Mouse (Mus musculus): ENCODE data around the gene Kif26b. TPM values are rescaled to one million over a fixed set of nuclear protein-coding genes. Genes with fewer than 3 reads are reported as not detected.

The Kif26b gene
- polyA plus RNA-seq, 1 experiment from 2014 or later: 10.0 TPM

- no peak overlapping the region for H3K9ac ChIP-seq
- no peaks in the 10 kb centered on the region for H3K27me3 ChIP-seq (replicated peaks)
- no peak overlapping the region for H3K27ac ChIP-seq
- ATAC-seq (replicated peaks): no peak
- H3K36me3 ChIP-seq (replicated peaks): no peaks in the 10 kb centered on the region
- no peaks in the 10 kb centered on the region for H3K9me3 ChIP-seq
- no peak overlapping the region for H3K4me2 ChIP-seq
- WGBS: 61% methylated on average over 4 of the region's 4 CpGs
- H3K4me1 ChIP-seq: peaks cover 13% of the 10 kb centered on the region
- H3K4me3 ChIP-seq: no peak overlapping the region
These were observed 300.5 kb downstream of the Kif26b start for GRCm38 (mm10) chr1:178829456-178829855.

GRCm38 (mm10) chr1:178832571-178832970 lies 303.6 kb downstream of the Kif26b start:
- H3K9ac ChIP-seq: no peak overlapping the region
- 77% methylated on average over 6 of the region's 6 CpGs for WGBS

GRCm38 (mm10) chr1:178835805-178836204 lies 306.9 kb downstream of the Kif26b start:
- H3K27me3 ChIP-seq (replicated peaks): no peaks in the 10 kb centered on the region
- H3K9ac ChIP-seq: no peak overlapping the region
- H3K4me3 ChIP-seq: no peak overlapping the region
- 80% methylated on average over 9 of the region's 9 CpGs for WGBS
- no peak for ATAC-seq (replicated peaks)
- no peaks in the 10 kb centered on the region for H3K9me3 ChIP-seq
- no peak overlapping the region for H3K27ac ChIP-seq
- 0 out of 2 replicates have a peak, but pooled peaks cover 4% of the 10 kb centered on the region for H3K4me1 ChIP-seq
- H3K36me3 ChIP-seq (replicated peaks): no peaks in the 10 kb centered on the region
- no peak overlapping the region for H3K4me2 ChIP-seq

More at GRCm38 (mm10) chr1:178832571-178832970, 303.6 kb downstream of the Kif26b start:
- ATAC-seq (replicated peaks): no peak
- H3K27ac ChIP-seq: no peak overlapping the region
- no peak overlapping the region for H3K4me2 ChIP-seq
- H3K9me3 ChIP-seq: no peaks in the 10 kb centered on the region
- H3K4me1 ChIP-seq: peaks cover 8% of the 10 kb centered on the region; the same call in 1 of the 2 replicates
- H3K36me3 ChIP-seq (replicated peaks): no peaks in the 10 kb centered on the region
- H3K4me3 ChIP-seq: no peak overlapping the region
- H3K27me3 ChIP-seq (replicated peaks): no peaks in the 10 kb centered on the region

- 76% methylated on average over 1 of the region's 1 CpGs for WGBS
These were observed 308.1 kb downstream of the Kif26b start for GRCm38 (mm10) chr1:178836998-178837397.

GRCm38 (mm10) chr1:178838696-178839320 lies 309.9 kb downstream of the Kif26b start:
- no peaks in the 10 kb centered on the region for H3K9me3 ChIP-seq
- no peak overlapping the region for H3K9ac ChIP-seq
- no peak for ATAC-seq (replicated peaks)
- 62% methylated on average over 10 of the region's 10 CpGs for WGBS
- no peak overlapping the region for H3K4me3 ChIP-seq
- no peak overlapping the region for H3K27ac ChIP-seq
- no peak overlapping the region for H3K4me2 ChIP-seq
- H3K36me3 ChIP-seq (replicated peaks): no peaks in the 10 kb centered on the region
- no peaks in the 10 kb centered on the region for H3K27me3 ChIP-seq (replicated peaks)
- no peaks in the 10 kb centered on the region for H3K4me1 ChIP-seq

More at GRCm38 (mm10) chr1:178836998-178837397, 308.1 kb downstream of the Kif26b start:
- no peaks in the 10 kb centered on the region for H3K9me3 ChIP-seq
- no peak for ATAC-seq (replicated peaks)
- H3K4me3 ChIP-seq: no peak overlapping the region
- no peak overlapping the region for H3K27ac ChIP-seq
- H3K27me3 ChIP-seq (replicated peaks): no peaks in the 10 kb centered on the region
- H3K9ac ChIP-seq: no peak overlapping the region
- H3K4me1 ChIP-seq: 0 out of 2 replicates have a peak, but pooled peaks cover 4% of the 10 kb centered on the region
- H3K36me3 ChIP-seq (replicated peaks): no peaks in the 10 kb centered on the region
- no peak overlapping the region for H3K4me2 ChIP-seq

GRCm38 (mm10) chr1:178840311-178840710 lies 311.4 kb downstream of the Kif26b start:
- WGBS: 79% methylated on average over 7 of the region's 7 CpGs
- no peaks in the 10 kb centered on the region for H3K36me3 ChIP-seq (replicated peaks)
- H3K4me3 ChIP-seq: no peak overlapping the region
- H3K27ac ChIP-seq: no peak overlapping the region
- ATAC-seq (replicated peaks): no peak
- no peaks in the 10 kb centered on the region for H3K9me3 ChIP-seq
- no peaks in the 10 kb centered on the region for H3K27me3 ChIP-seq (replicated peaks)
- no peaks in the 10 kb centered on the region for H3K4me1 ChIP-seq
- no peak overlapping the region for H3K9ac ChIP-seq
- no peak overlapping the region for H3K4me2 ChIP-seq

GRCm38 (mm10) chr1:178844839-178845238 lies 315.9 kb downstream of the Kif26b start:
- no peak for ATAC-seq (replicated peaks)
- WGBS: 84% methylated on average over 6 of the region's 6 CpGs

GRCm38 (mm10) chr1:178847569-178847968 lies 318.6 kb downstream of the Kif26b start:
- Histone ChIP-seq H3K9me3 (no peaks in the 10 kb centered on the region), H3K4me3 (no peak overlapping the region), H3K27me3 (replicated peaks) (no peaks in the 10 kb centered on the region), H3K4me2 (no peak overlapping the region), H3K9ac (no peak overlapping the region), H3K27ac (no peak overlapping the region), H3K36me3 (replicated peaks) (no peaks in the 10 kb centered on the region), H3K4me1 (peaks cover 9% of the 10 kb centered on the region; the same call in 1 of the 2 replicates)
- WGBS: 72% methylated on average over 5 of the region's 5 CpGs
- ATAC-seq (replicated peaks): no peak

More at GRCm38 (mm10) chr1:178844839-178845238, 315.9 kb downstream of the Kif26b start:
- H3K36me3 ChIP-seq (replicated peaks): no peaks in the 10 kb centered on the region
- no peaks in the 10 kb centered on the region for H3K9me3 ChIP-seq
- H3K9ac ChIP-seq: no peak overlapping the region
- no peak overlapping the region for H3K27ac ChIP-seq
- H3K4me1 ChIP-seq: peaks cover 9% of the 10 kb centered on the region; the same call in 1 of the 2 replicates
- H3K27me3 ChIP-seq (replicated peaks): no peaks in the 10 kb centered on the region
- no peak overlapping the region for H3K4me3 ChIP-seq
- no peak overlapping the region for H3K4me2 ChIP-seq

- Histone ChIP-seq H3K27ac (no peak overlapping the region), H3K4me1 (peaks cover 9% of the 10 kb centered on the region; the same call in 1 of the 2 replicates), H3K36me3 (replicated peaks) (no peaks in the 10 kb centered on the region), H3K4me2 (no peak overlapping the region), H3K4me3 (no peak overlapping the region), H3K9ac (no peak overlapping the region), H3K27me3 (replicated peaks) (no peaks in the 10 kb centered on the region), H3K9me3 (no peaks in the 10 kb centered on the region)
- peak; percentile 58; the same call in 1 of the 2 replicates for ATAC-seq (replicated peaks)
- WGBS: 64% methylated on average over 5 of the region's 5 CpGs
These were observed 319.6 kb downstream of the Kif26b start for GRCm38 (mm10) chr1:178848380-178849106.

GRCm38 (mm10) chr1:178850569-178850968 lies 321.6 kb downstream of the Kif26b start:
- 26% methylated on average over 1 of the region's 1 CpGs for WGBS
- no peak for ATAC-seq (replicated peaks)

GRCm38 (mm10) chr1:178854936-178855335 lies 326.0 kb downstream of the Kif26b start:
- Histone ChIP-seq H3K4me3 (no peak overlapping the region), H3K27me3 (replicated peaks) (no peaks in the 10 kb centered on the region), H3K27ac (no peak overlapping the region), H3K9me3 (no peaks in the 10 kb centered on the region), H3K36me3 (replicated peaks) (no peaks in the 10 kb centered on the region), H3K9ac (no peak overlapping the region), H3K4me2 (no peak overlapping the region), H3K4me1 (peaks cover 7% of the 10 kb centered on the region)
- WGBS: 79% methylated on average over 4 of the region's 4 CpGs
- ATAC-seq (replicated peaks): no peak

More at GRCm38 (mm10) chr1:178850569-178850968, 321.6 kb downstream of the Kif26b start:
- Histone ChIP-seq H3K4me3 (no peak overlapping the region), H3K27me3 (replicated peaks) (no peaks in the 10 kb centered on the region), H3K4me2 (no peak overlapping the region), H3K36me3 (replicated peaks) (no peaks in the 10 kb centered on the region), H3K27ac (no peak overlapping the region), H3K4me1 (peaks cover 10% of the 10 kb centered on the region), H3K9me3 (no peaks in the 10 kb centered on the region), H3K9ac (no peak overlapping the region)

GRCm38 (mm10) chr1:178855974-178856373 lies 327.0 kb downstream of the Kif26b start:
- 30% methylated on average over 6 of the region's 6 CpGs for whole genome bisulfite sequencing
- Histone ChIP-seq H3K9me3 (no peaks in the 10 kb centered on the region), H3K4me3 (no peak overlapping the region), H3K27ac (peak overlapping the region; percentile 56), H3K4me2 (no peak overlapping the region), H3K9ac (no peak overlapping the region), H3K4me1 (peaks cover 14% of the 10 kb centered on the region), H3K36me3 (replicated peaks) (no peaks in the 10 kb centered on the region), H3K27me3 (replicated peaks) (no peaks in the 10 kb centered on the region)
- peak; percentile 41; the same call in 1 of the 2 replicates for ATAC-seq (replicated peaks)
